Comparison of ENCODE assay signal across 13 mouse cellular contexts in the genomic region with DNA sequence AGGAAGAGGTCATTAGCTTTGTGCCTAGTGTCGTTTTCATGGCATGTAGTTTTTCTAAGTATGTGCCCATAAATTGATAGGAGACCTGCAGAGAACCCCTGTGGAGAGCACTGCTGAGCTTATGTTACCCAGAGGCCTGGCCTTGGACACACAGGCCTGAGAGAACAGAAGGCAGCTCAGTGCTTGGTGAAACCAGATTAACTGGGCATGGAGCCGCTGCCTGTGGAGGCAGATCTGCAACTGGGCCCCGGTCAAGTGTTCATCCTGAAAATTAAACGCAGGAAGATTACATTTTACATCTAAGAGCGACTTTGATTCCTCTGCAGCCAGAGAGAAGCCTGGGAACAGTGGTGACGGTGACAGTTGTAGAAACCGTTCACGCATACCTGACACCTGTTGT.
DNase-seq lines count a peak whose midpoint lies in the region; ATAC-seq and TF ChIP-seq lines count a peak whose summit lies in the region.
"Had no signal": no experiment of that assay in that cellular context is flagged by ENCODE, and none has a peak within 500 bp of the region (broad histone marks: within the 10 kb centered on the region; RNA-seq: fewer than 3 reads in every experiment).

No protein-coding gene starts in this region.

- no peaks in the 10 kb centered on the region for H3K9me3 ChIP-seq in hindbrain, embryonic 14.5 days (ENCODE audit: control insufficient read depth, low read length)
- no peaks in the 10 kb centered on the region for H3K9me3 ChIP-seq in hindbrain, embryonic 16.5 days (ENCODE audit: control insufficient read depth, low read length)
- H3K9me3 ChIP-seq in midbrain, postnatal 0 days (ENCODE audit: low read length): no peaks in the 10 kb centered on the region
- no peaks in the 10 kb centered on the region for H3K9me3 ChIP-seq in midbrain, embryonic 16.5 days (replicated peaks; ENCODE audit: control insufficient read depth, low read length, poor library complexity, severe bottlenecking)
- H3K9me3 ChIP-seq in limb, embryonic 10.5 days (replicated peaks): no peaks in the 10 kb centered on the region
- H3K9me3 ChIP-seq: heart, embryonic 15.5 days; limb, embryonic 13.5 days; neural tube, embryonic 13.5 days had no signal

- no peak overlapping the region for H3K9ac ChIP-seq in hindbrain, embryonic 14.5 days
- H3K9ac ChIP-seq in hindbrain, embryonic 16.5 days (ENCODE audit: low read depth, low read length): no peak overlapping the region
- no peak overlapping the region for H3K9ac ChIP-seq in midbrain, postnatal 0 days (replicated peaks; ENCODE audit: low read length, poor library complexity, severe bottlenecking)
- H3K9ac ChIP-seq in midbrain, embryonic 16.5 days (ENCODE audit: low read depth, low read length): no peak overlapping the region
- H3K9ac ChIP-seq: heart, embryonic 15.5 days; limb, embryonic 13.5 days; liver, postnatal 0 days; neural tube, embryonic 13.5 days had no signal

- WGBS in hindbrain, embryonic 14.5 days: 87% methylated on average over 8 of the region's 8 CpGs
- WGBS in hindbrain, embryonic 16.5 days: 86% methylated on average over 8 of the region's 8 CpGs
- 71% methylated on average over 8 of the region's 8 CpGs for WGBS in midbrain, postnatal 0 days
- WGBS in midbrain, embryonic 16.5 days: 81% methylated on average over 8 of the region's 8 CpGs
- 88% methylated on average over 8 of the region's 8 CpGs for WGBS in limb, embryonic 10.5 days

- H3K36me3 ChIP-seq in hindbrain, embryonic 14.5 days (replicated peaks; ENCODE audit: control insufficient read depth, insufficient read depth): peaks cover 41% of the 10 kb centered on the region
- H3K36me3 ChIP-seq in hindbrain, embryonic 16.5 days (ENCODE audit: control insufficient read depth, insufficient read depth, low read length): peaks cover 9% of the 10 kb centered on the region
- peaks cover 15% of the 10 kb centered on the region for H3K36me3 ChIP-seq in midbrain, postnatal 0 days (ENCODE audit: insufficient read depth, low read length)
- no peaks in the 10 kb centered on the region; the same call in 1 of the 2 replicates for H3K36me3 ChIP-seq in midbrain, embryonic 16.5 days (ENCODE audit: control insufficient read depth, insufficient read depth, low read length)
- H3K36me3 ChIP-seq in limb, embryonic 10.5 days: peaks cover 27% of the 10 kb centered on the region

- H3K4me2 ChIP-seq in hindbrain, embryonic 14.5 days (replicated peaks): no peak overlapping the region
- H3K4me2 ChIP-seq in hindbrain, embryonic 16.5 days (ENCODE audit: low read length): no peak overlapping the region
- no peak overlapping the region for H3K4me2 ChIP-seq in midbrain, postnatal 0 days (ENCODE audit: low read depth, low read length, poor library complexity, severe bottlenecking)
- no peak overlapping the region for H3K4me2 ChIP-seq in midbrain, embryonic 16.5 days (ENCODE audit: low read length)
- H3K4me2 ChIP-seq: heart, embryonic 15.5 days; limb, embryonic 13.5 days; neural tube, embryonic 13.5 days had no signal

- no peak for TF ChIP-seq CTCF in midbrain, postnatal 0 days (IDR thresholded peaks at IDR 0.05)

- peak; percentile 76 for DNase-seq in cerebellum, adult 11-12 months
- no peak for DNase-seq in hindbrain, embryonic 14.5 days (ENCODE audit: low spot score)
- peak; percentile 17 for DNase-seq in midbrain, postnatal 0 days (ENCODE audit: low spot score)
- peak; percentile 14 for DNase-seq in limb, embryonic 10.5 days (ENCODE audit: low spot score)
- DNase-seq in kidney, postnatal 14 days: no peak

- 0 out of 2 replicates have a peak overlapping the region, but pooled peaks have one; percentile 1 for H3K27ac ChIP-seq in hindbrain, embryonic 14.5 days
- no peak overlapping the region for H3K27ac ChIP-seq in hindbrain, embryonic 16.5 days (ENCODE audit: low read depth, low read length)
- H3K27ac ChIP-seq in midbrain, postnatal 0 days (ENCODE audit: low read depth, low read length): no peak overlapping the region
- H3K27ac ChIP-seq in midbrain, embryonic 16.5 days (ENCODE audit: low read length): no peak overlapping the region
- no peak overlapping the region for H3K27ac ChIP-seq in limb, embryonic 10.5 days
- H3K27ac ChIP-seq: heart, embryonic 15.5 days; limb, embryonic 13.5 days; neural tube, embryonic 13.5 days had no signal

- H3K4me3 ChIP-seq in hindbrain, embryonic 14.5 days (replicated peaks; ENCODE audit: low read length): no peak overlapping the region
- H3K4me3 ChIP-seq in hindbrain, embryonic 16.5 days (ENCODE audit: low read length): no peak overlapping the region
- H3K4me3 ChIP-seq in midbrain, postnatal 0 days (ENCODE audit: low read depth, low read length): no peak overlapping the region
- no peak overlapping the region for H3K4me3 ChIP-seq in midbrain, embryonic 16.5 days (ENCODE audit: low read depth, low read length)
- no peak overlapping the region for H3K4me3 ChIP-seq in limb, embryonic 10.5 days
- H3K4me3 ChIP-seq: heart, embryonic 15.5 days; limb, embryonic 13.5 days; neural tube, embryonic 13.5 days had no signal

- no peak for ATAC-seq in cerebellum, adult (ENCODE audit: insufficient number of reproducible peaks, low FRiP score, low TSS enrichment)
- ATAC-seq in hindbrain, embryonic 14.5 days (ENCODE audit: low FRiP score): no peak
- ATAC-seq in hindbrain, embryonic 16.5 days: no peak
- ATAC-seq in midbrain, postnatal 0 days (ENCODE audit: low FRiP score): no peak
- no peak for ATAC-seq in midbrain, embryonic 16.5 days

- H3K27me3 ChIP-seq in hindbrain, embryonic 14.5 days (ENCODE audit: control insufficient read depth, insufficient read depth, low read length): no peaks in the 10 kb centered on the region
- no peaks in the 10 kb centered on the region for H3K27me3 ChIP-seq in hindbrain, embryonic 16.5 days (replicated peaks; ENCODE audit: control insufficient read depth, insufficient read depth, low read length)
- H3K27me3 ChIP-seq in midbrain, postnatal 0 days (ENCODE audit: insufficient read depth, low read length): no peaks in the 10 kb centered on the region
- H3K27me3 ChIP-seq in midbrain, embryonic 16.5 days (ENCODE audit: control insufficient read depth, insufficient read depth, low read depth, low read length): no peaks in the 10 kb centered on the region
- no peaks in the 10 kb centered on the region for H3K27me3 ChIP-seq in limb, embryonic 10.5 days (ENCODE audit: low read depth, poor library complexity, severe bottlenecking)
- H3K27me3 ChIP-seq: CH12.LX; heart, embryonic 15.5 days; limb, embryonic 13.5 days; neural tube, embryonic 13.5 days had no signal

- no peaks in the 10 kb centered on the region for H3K4me1 ChIP-seq in hindbrain, embryonic 14.5 days (replicated peaks; ENCODE audit: control insufficient read depth, insufficient read depth, low read length)
- H3K4me1 ChIP-seq in hindbrain, embryonic 16.5 days (ENCODE audit: control insufficient read depth, insufficient read depth, low read depth, low read length): no peaks in the 10 kb centered on the region
- H3K4me1 ChIP-seq in midbrain, postnatal 0 days (ENCODE audit: insufficient read depth, low read length): peaks cover 2% of the 10 kb centered on the region; the same call in 1 of the 2 replicates
- H3K4me1 ChIP-seq in midbrain, embryonic 16.5 days (ENCODE audit: control insufficient read depth, insufficient read depth, low read length): no peaks in the 10 kb centered on the region
- peaks cover 29% of the 10 kb centered on the region for H3K4me1 ChIP-seq in limb, embryonic 10.5 days

Comparison
In these comparisons a context has a peak if more than half of its experiments do, and no peak if none do; other contexts are left out.
1. DNase-seq: peak in cerebellum, adult 11-12 months (single experiment), midbrain, postnatal 0 days (single experiment) and limb, embryonic 10.5 days (single experiment); none in hindbrain, embryonic 14.5 days (single experiment) and kidney, postnatal 14 days (single experiment).